Mouse (Mus musculus): ENCODE measurements at regions not wholly inside any gene's neighbourhood (a gene's known extent, or its start where the extent isn't known, plus 50 kb on each side); places are given as distances from the start of the nearest gene placed in this dataset.

GRCm38 (mm10) chr4:152953237-152953974 lies 475.7 kb upstream of the Kcnab2 start:
- intact Hi-C loops (cut with DNase I): no loop called here
- no peak for DNase-seq

- DNase-seq: no peak
- intact Hi-C loops (cut with DNase I): no loop called here
These were observed 471.3 kb upstream of the Kcnab2 start for GRCm38 (mm10) chr4:152948956-152949355.

GRCm38 (mm10) chr4:152941159-152941558 lies 463.5 kb upstream of the Kcnab2 start:
- intact Hi-C loops (cut with DNase I): no loop called here
- no peak for DNase-seq

- intact Hi-C loops (cut with DNase I): no loop called here
- no peak for DNase-seq
These were observed 458.9 kb upstream of the Kcnab2 start for GRCm38 (mm10) chr4:152936614-152937013.

- intact Hi-C loops (cut with DNase I): no loop called here
- DNase-seq: no peak
These were observed 457.8 kb upstream of the Kcnab2 start for GRCm38 (mm10) chr4:152935484-152935883.

GRCm38 (mm10) chr4:152928422-152928985 lies 450.8 kb upstream of the Kcnab2 start:
- intact Hi-C loops (cut with DNase I): no loop called here
- DNase-seq: no peak

GRCm38 (mm10) chr4:152920261-152920660 lies 442.6 kb upstream of the Kcnab2 start:
- no peak for DNase-seq
- intact Hi-C loops (cut with DNase I): no loop called here

GRCm38 (mm10) chr4:152919851-152920250 lies 442.2 kb upstream of the Kcnab2 start:
- DNase-seq: no peak
- intact Hi-C loops (cut with DNase I): no loop called here

GRCm38 (mm10) chr4:152916576-152916975 lies 438.9 kb upstream of the Kcnab2 start:
- intact Hi-C loops (cut with DNase I): no loop called here
- no peak for DNase-seq

- intact Hi-C loops (cut with DNase I): no loop called here
- no peak for DNase-seq
These were observed 435.8 kb upstream of the Kcnab2 start for GRCm38 (mm10) chr4:152913497-152913896.

- no peak for DNase-seq
- intact Hi-C loops (cut with DNase I): no loop called here
These were observed 435.2 kb upstream of the Kcnab2 start for GRCm38 (mm10) chr4:152912846-152913245.

GRCm38 (mm10) chr4:152908235-152908634 lies 430.6 kb upstream of the Kcnab2 start:
- intact Hi-C loops (cut with DNase I): no loop called here
- no peak for DNase-seq

GRCm38 (mm10) chr4:152902851-152903250 lies 425.2 kb upstream of the Kcnab2 start:
- no peak for DNase-seq
- intact Hi-C loops (cut with DNase I): no loop called here

- no peak for DNase-seq
- intact Hi-C loops (cut with DNase I): no loop called here
These were observed 422.4 kb upstream of the Kcnab2 start for GRCm38 (mm10) chr4:152900049-152900448.

GRCm38 (mm10) chr4:152895076-152895475 lies 417.4 kb upstream of the Kcnab2 start:
- intact Hi-C loops (cut with DNase I): no loop called here
- no peak for DNase-seq

- intact Hi-C loops (cut with DNase I): no loop called here
- DNase-seq: no peak
These were observed 415.3 kb upstream of the Kcnab2 start for GRCm38 (mm10) chr4:152892997-152893396.

GRCm38 (mm10) chr4:152889211-152889610 lies 411.5 kb upstream of the Kcnab2 start:
- intact Hi-C loops (cut with DNase I): no loop called here
- DNase-seq: no peak

- DNase-seq: no peak
- intact Hi-C loops (cut with DNase I): no loop called here
These were observed 410.6 kb upstream of the Kcnab2 start for GRCm38 (mm10) chr4:152888306-152888705.

- intact Hi-C loops (cut with DNase I): no loop called here
- no peak for DNase-seq
These were observed 409.1 kb upstream of the Kcnab2 start for GRCm38 (mm10) chr4:152886773-152887172.

- no peak for DNase-seq
- intact Hi-C loops (cut with DNase I): no loop called here
These were observed 403.8 kb upstream of the Kcnab2 start for GRCm38 (mm10) chr4:152881433-152881930.

- intact Hi-C loops (cut with DNase I): no loop called here
- DNase-seq: no peak
These were observed 402.7 kb upstream of the Kcnab2 start for GRCm38 (mm10) chr4:152880368-152880767.

GRCm38 (mm10) chr4:152878941-152879340 lies 401.3 kb upstream of the Kcnab2 start:
- intact Hi-C loops (cut with DNase I): no loop called here
- no peak for DNase-seq

Measured in gastrocnemius, postnatal 36 days (tissue).